Mouse (Mus musculus): ENCODE data around the gene Adprh.

GRCm38 (mm10) chr16:38483582-38484309 is 31.2 kb upstream of the Adprh start:
- TF ChIP-seq CTCF (IDR thresholded peaks at IDR 0.05; ENCODE audit: extremely low read depth, insufficient read length, insufficient replicate concordance, low read depth, low read length) = no peak
- no peak for TF ChIP-seq POLR2A (IDR thresholded peaks at IDR 0.05; ENCODE audit: low read depth, low read length)
